Mouse (Mus musculus): ENCODE results near the gene Slc5a10. TPM values are rescaled to one million over a fixed set of nuclear protein-coding genes. Genes with fewer than 3 reads are reported as not detected.

Slc5a10 gene
- total RNA-seq, 2 experiments from 2014 or later, result not detected

DNA sequence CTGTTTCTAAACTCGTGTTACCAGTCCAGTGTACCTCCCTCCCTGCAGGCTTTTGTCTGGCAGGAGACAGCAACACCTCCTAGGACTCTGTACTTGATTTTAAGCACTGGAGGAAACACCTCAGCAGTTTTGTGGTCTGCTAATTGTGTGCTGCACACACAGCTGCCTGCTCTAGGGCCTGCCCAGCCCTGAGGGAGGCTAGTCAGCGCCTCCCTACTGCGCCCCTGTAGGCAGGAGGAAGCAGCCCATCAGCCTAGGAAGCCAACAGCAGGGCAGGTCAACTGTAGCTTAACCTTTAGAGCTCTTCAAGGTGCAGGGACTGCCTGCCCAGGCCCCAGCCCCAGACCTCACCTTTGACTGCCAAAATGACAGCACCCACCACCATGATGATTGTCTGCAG, 11.7 kb downstream of the Slc5a10 start:
- intact Hi-C loops (cut with DNase I), result no loop called here
- DNase-seq, result no peak

DNA sequence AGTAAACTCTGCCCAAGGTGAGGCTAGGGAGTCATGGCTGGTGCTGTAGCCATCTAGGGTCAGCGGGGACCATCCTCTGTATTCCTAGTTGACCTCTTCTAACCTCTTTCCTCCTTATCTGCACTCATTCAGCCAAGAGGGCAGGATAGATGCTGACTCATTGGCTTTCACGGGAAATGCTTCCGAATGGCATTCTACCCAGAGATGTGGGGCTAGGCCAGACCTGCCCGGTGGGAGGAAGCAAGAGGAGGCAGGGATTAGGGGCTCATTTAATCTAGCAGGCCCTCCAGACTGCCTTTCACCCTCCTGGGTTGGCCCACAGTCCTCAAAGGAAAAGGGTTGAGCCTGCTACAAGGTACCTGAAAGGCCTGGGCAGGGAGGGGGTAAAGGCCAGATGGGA, 14.4 kb downstream of the Slc5a10 start:
- intact Hi-C loops (cut with DNase I), result no loop called here
- no peak for DNase-seq

DNA sequence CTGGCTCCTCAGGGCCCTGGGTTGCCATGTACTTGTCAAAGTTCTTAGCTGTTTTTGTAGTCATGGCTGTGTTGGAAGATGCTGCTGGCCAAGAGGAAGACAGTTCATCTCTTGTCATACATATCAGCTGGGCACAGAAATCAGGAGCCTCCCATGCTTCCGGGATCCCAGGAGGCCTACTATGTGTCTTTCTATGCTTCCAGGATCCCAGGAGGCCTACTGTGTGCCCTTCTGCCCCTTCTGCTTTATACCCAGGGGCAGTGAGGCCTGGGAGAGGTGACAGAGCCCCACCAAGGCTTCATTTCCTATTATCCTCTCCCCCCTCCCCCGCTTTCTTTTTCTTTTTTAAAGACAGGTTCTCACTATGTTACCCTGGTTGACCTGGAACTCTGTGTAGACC, 15.0 kb downstream of the Slc5a10 start:
- intact Hi-C loops (cut with DNase I), result no loop called here
- no peak for DNase-seq

DNA sequence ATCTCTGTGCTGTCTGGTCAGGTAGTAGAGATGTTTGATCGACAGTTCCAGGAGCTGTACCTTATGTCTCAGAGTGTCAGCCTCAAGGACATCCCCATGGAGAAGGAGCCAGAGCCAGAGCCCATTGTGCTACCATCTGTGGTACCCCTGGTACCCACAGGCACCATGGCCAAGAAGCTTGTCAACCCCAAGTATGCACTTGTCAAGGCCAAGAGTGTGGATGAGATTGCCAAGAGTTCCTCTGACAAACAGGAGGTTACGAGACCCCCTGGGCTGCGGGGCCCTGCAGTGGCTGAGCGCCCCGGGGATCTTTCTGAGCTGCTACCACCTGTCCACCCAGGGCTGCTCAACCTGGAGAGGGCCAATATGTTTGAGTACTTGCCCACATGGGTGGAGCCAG, 18.1 kb downstream of the Slc5a10 start:
- intact Hi-C loops (cut with DNase I), result no loop called here
- no peak for DNase-seq

DNA sequence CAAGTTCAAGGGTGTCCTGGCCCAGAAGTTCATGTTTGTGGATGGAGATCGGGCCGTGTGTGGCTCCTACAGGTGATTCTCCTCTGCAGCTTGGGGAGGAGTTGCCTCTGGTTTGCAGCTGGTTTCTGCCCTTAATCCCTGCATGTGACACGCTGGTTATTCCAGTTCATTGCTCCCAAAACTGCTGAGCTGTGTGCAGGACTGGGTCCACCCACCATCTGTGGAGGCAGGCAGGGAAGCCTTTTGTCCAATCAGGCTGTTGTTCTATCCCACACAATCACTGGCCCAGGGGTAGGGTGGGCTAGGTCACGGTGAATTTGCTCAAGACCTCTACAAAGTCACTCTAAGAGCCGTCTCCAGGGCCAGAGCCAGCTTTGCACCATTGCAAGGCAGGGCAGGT, 18.9 kb downstream of the Slc5a10 start:
- no peak for DNase-seq
- intact Hi-C loops (cut with DNase I), result no loop called here

DNA sequence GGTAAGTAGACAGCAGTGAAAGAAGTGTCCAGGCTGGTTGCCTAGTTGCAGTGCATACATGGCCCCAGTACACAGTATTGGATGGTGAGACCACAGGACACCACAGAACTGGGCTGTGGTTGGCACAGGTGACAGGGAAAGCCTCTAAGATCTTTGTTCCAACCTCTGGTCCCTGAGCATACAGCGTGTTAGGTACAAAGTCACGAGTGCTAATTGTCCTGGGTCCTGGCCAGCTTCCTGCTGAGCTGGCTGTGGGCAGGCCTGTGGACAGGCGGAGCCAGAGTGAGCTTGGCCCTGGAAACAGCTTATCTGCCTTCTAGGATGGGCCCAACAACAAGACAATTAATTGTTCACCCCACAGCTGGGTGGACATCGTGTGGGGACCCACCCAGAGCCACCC, 20.7 kb downstream of the Slc5a10 start:
- peak; percentile 29 to 38 for DNase-seq
- intact Hi-C loops (cut with DNase I), result no loop called here

DNA sequence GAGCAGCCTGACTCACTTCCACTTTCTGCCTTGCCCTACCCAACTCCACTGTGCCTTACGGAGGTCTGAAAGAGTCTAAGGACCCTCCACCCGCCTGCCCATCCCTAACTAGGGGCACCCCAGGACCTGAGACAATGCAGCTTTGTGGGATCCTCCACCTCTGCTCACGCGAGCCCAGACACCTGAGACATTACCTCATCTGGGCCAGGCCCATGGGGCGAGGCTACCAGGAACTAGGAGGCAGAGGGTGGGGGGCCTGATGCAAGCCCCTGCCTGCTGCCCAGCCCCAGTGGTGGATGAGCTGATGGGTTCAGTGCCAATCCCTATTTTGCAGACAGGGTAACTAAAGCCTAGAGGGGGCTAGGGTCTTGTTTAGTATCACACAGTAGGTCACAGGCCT, 21.2 kb downstream of the Slc5a10 start:
- DNase-seq, result no peak
- intact Hi-C loops (cut with DNase I), result no loop called here

DNA sequence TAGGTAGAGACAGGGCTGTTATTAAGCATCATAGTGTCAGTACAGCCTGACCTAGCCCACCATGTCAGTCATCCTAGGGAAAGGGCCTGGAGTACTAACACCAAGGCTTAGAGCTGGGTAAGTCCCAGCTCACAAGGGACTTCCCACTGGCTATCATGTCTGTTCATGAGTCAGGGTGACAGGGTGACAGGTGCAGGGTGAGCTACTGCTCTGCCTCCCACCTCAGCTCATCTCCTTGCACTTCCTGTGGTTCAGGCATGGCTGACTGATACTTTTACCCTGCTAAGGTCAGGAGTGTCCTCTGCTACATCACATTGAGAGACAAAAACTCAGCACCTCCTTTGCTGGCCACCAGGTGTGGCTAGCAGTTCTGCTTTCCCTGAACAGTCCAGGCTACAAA, 21.8 kb downstream of the Slc5a10 start:
- DNase-seq, result no peak
- intact Hi-C loops (cut with DNase I), result no loop called here

DNA sequence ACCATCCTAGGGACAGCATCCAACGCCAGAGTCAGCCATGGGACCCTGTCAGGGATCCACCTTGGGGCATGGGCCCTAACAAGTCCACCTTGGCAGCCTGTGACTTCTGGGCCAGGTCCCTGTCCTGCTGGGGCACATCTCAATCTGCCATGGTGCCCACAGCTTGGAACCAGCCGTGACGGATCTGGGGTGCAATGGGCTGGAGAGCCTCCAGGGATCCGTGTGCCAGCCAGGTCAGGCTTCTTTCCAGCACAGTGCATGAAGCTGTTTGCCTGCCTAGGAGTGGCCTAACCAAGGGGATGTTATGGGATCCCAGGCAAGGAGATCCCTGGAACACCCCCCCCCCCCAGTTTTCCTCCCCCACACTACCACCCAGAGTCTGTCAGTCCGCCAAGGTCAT, 27.6 kb downstream of the Slc5a10 start:
- no peak for DNase-seq
- intact Hi-C loops (cut with DNase I), result no loop called here

DNA sequence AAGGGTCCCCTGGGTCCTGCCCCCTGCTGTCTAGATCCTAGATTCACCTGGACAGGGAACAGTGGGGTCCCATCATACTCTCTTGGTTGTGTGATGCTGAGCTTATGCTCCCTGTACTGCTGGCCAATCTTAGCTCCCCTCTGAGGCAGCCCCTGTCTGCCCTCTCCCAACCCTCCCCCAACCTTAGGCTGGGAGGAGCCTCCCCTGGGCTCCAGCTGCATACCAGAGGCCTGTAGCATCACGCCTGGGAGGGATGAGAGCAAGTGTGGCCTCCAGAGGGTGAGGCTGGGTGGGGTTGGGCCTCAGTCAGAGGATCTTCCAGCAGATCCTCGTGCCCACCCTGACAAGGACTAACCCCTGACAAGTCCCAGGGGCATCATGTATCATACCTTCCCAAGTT, 33.0 kb downstream of the Slc5a10 start:
- intact Hi-C loops (cut with DNase I), result no loop called here
- no peak for DNase-seq

DNA sequence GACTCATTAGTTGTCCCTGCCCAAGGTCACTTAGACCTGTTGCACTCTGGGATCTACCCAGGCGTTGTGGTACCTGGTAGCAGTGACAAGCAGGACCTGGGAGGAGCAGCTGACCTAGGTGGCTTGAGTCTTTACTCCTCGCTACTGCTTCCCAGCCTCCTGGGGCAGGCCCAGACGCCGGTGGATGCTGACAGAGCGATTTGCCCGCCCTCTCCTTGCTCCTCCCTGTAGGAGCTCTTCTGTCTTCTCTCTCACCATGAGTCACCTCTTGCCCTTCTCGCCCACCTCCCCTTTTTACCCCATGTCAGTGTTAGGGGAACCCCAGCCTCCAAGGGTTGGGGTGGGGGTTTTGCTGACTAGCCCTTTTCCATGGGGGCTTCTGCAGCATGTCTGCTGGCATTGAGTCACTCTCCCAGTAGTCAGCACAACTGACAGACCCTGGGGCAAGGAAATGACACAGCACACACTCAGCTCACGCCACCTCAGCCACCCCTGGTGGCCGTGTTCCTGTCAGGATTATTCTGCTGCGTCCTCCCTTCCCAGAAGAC, 33.6 kb downstream of the Slc5a10 start:
- intact Hi-C loops (cut with DNase I), result no loop called here
- no peak for DNase-seq

DNA sequence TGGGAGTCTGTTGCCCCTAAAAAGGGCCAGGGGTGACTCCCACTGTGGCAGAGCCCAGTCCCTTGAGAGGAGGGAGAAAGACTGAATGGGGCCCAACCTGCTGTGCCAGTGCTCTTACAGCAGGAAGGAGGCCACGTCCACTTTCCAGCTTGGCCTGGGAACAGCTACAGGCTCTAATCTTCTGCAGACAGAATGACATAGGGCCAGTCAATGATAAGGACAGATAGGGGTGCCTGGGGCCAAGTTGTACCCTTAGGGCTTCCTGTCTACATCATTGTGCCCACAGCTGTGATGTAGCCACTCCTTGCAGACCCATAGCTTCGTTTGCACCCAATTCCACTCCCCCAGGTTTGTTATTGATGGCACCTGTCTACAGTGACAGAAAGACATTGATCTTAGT, 34.5 kb downstream of the Slc5a10 start:
- no peak for DNase-seq
- intact Hi-C loops (cut with DNase I), result no loop called here

DNA sequence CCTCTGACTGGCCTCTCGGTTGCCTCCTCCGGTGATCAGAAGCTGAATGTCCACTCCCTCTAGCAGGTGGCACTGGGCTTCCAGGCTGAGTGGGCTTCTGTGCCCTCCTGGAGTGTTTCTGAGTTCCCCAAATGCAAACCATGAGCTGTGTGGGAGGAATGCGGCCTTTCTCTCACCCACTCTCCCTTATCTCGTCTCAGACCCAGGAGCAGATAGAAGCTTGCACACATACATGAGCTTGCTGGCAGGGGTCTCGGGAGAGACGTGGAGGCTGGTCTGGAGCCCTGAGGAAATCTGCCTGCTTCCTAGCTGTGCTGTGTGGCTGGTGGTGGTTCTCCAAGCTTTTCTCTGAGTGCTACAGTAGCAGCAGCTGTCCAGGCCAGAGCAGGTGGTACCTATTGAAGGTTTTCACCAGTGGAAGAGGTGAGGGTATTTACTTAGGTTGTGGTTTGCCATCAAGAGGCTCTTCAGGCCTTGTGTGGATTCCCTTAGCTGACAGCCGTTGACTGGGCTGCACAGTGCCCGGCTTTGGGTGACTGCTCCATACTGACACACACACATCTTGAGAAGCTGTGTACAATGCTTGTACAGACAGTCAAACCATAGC, 35.4 kb downstream of the Slc5a10 start:
- no peak for DNase-seq
- intact Hi-C loops (cut with DNase I), result no loop called here

DNA sequence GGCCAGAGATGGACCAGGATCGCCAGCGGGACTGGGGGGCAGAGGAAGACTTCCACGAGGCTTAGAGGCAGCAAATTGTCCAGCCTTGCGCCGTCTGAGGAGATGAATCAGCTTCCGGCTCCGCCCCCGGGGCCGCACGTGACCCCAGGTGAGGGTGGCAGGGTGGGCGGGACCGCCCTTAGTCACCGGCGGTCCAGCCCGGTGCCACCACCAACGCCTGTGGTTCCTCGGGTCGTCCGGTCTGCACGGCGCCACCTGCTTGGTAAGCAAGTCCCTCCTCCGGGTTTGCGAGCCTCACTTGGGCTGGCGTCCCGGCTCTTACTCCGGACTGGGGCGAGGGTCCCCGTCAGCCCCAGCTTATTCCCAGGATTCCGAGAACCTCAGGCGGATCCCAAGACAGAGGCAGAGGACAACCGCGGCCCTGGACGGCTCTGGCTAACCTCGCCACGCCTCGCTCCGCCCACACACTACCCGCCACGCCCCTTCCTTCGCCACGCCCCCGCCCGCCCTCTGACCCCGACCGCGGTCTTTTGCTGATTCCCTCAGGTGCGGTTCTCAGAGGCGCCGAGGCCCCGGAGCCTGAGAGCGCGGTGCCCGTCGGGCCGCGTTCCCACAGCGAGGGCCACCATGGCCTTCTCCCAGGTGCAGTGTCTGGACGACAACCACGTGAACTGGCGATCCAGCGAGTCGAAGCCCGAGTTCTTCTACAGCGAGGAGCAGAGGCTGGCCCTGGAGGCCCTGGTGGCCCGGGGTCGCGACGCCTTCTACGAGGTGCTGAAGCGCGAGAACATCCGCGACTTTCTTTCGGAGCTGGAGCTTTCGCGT, 36.5 kb downstream of the Slc5a10 start, which contains the start of gene Fam83g:
Fam83g (plus strand) TSS at position 185 of the 825 bp plus-strand sequence.
- peak; percentile 53 to 61 for DNase-seq

DNA sequence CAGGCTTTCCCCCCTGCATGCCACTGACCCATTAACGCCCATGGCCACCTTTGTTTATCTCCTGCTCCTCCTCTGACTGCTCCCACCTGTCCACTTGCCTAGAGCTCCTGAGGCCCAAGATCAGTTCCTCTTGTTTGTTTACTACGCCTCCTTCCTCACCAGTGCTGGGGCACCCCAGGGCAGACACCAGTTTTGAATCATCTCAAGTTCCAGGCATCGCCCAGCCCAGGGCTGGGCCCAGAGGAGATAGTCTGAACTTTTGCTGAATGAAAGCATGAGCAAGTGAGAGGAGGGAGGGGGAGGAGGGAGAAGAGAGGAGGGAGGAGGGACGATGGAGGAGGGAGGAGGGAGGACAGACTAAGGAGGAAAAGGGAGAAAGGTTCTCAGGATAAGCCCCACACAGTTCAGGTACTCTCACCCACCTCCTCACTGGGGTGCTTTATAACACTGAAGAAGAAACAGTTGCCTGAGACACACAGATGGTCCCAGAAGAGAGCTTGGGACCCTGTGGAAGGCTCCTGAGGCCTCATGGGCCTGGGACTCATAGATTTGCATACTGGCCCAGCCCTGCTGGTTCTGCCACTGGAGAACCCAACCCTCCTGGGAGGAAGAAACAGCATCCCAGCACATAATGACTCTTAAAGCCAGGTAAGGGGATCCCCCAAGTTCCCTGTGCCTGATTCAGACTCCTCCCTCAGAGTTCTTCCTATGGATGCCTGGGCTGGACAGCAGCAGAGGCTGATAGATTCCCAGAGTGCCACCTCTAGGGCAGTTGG, 41.3 kb downstream of the Slc5a10 start:
- DNase-seq, result no peak
- intact Hi-C loops (cut with DNase I), result loop anchor here (5.0 kb wide), 1 partner anchor 42 kb away; no protein-coding TSS in a partner anchor

More for the DNA sequence above, 36.5 kb downstream of the Slc5a10 start, which contains the start of gene Fam83g:
- intact Hi-C loops (cut with DNase I), result no loop called here

DNA sequence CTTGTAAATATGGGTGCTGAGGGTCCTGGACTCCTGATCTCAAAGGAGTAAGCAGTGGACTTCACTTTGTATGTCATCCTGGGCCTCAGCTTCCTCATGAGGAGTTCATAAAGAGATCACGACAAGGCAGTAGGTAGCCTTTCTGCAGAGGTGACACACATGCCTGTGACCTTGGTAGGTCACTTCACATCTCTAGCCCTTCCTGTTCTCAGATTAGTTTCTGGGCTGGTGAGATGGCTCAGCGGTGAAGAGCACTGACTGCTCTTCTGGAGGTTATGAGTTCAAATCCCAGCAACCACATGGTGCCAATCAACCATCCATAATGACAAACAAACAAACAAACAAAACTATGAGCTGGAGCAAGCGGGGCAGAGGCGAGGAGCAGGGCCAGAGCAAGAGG, 42.9 kb downstream of the Slc5a10 start:
- intact Hi-C loops (cut with DNase I), result loop anchor here (5.0 kb wide), 1 partner anchor 40 kb away; no protein-coding TSS in a partner anchor
- DNase-seq, result no peak

DNA sequence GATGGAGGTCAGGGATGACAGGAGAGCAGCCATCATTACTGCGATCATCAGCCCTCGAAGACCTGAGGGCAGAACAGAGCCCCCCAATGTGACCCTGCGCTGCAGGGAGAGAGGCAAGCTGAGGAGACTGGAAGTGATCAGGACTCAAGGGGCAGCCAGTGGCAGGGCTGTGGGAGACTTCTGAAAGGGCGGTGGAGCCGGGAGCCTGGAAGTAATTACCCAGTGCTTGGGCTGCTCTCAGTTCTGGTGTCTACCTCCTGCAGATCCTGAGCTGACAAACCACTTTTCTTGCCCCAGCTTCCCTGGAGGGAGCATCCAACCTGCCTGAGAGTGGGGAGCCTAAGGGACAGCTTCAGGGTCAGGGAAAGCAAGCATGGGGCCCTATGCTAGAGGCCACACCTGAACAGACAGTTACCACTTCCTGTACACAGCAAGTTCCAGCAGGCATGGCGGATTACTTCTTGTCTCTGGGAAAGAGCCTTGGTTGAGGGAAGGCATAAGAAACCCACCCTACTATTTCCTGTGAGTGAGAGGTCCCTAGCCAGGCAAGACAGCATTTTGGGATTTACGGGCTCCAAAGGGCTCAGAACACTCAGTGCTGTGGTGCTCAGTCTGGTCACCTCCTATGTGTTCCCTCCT, 44.3 kb downstream of the Slc5a10 start:
- intact Hi-C loops (cut with DNase I), result loop anchor here (5.0 kb wide), 1 partner anchor 39 kb away; no protein-coding TSS in a partner anchor

DNA sequence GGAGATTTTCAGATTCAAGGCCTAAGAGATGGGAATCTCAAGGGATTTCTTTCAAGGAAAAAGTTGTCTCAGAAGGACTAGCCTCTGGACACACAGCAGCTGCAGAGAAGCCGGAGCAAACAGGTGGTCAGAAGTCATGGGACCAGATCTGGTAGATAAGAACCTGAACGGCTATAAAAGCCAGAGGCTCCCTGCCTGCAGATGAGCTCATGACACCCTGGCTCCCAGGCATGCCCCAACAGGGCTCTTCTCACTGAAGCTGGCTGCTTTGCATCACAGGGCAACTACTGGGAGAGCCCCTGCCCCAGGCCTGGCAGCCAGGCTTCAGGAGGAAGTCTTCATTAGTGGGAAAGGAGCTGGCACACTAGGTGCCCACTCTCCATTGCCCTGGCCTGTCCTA, 45.3 kb downstream of the Slc5a10 start:
- intact Hi-C loops (cut with DNase I), result loop anchor here (5.0 kb wide), 1 partner anchor 38 kb away; no protein-coding TSS in a partner anchor

More for the DNA sequence above, 44.3 kb downstream of the Slc5a10 start:
- DNase-seq, result no peak

DNA sequence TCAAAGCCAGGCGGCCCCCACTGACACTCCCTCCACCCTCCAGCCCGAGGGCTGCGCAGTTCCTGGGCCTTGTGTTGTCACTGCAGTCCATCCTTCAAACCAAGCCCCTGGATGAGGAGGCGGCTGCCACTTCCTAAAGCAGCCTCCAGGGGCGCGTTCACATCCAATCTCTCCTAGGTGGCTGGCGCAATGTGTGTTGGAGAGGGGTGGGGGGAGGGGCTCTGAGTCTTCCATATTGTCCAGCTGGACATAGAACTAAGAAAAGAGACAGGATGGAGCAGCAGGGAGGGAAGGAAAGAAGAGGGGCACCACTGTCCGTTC, 45.8 kb downstream of the Slc5a10 start:
- intact Hi-C loops (cut with DNase I), result loop anchor here (5.0 kb wide), 1 partner anchor 37 kb away; no protein-coding TSS in a partner anchor
- DNase-seq, result no peak

More for the DNA sequence above, 45.3 kb downstream of the Slc5a10 start:
- DNase-seq, result no peak

DNA sequence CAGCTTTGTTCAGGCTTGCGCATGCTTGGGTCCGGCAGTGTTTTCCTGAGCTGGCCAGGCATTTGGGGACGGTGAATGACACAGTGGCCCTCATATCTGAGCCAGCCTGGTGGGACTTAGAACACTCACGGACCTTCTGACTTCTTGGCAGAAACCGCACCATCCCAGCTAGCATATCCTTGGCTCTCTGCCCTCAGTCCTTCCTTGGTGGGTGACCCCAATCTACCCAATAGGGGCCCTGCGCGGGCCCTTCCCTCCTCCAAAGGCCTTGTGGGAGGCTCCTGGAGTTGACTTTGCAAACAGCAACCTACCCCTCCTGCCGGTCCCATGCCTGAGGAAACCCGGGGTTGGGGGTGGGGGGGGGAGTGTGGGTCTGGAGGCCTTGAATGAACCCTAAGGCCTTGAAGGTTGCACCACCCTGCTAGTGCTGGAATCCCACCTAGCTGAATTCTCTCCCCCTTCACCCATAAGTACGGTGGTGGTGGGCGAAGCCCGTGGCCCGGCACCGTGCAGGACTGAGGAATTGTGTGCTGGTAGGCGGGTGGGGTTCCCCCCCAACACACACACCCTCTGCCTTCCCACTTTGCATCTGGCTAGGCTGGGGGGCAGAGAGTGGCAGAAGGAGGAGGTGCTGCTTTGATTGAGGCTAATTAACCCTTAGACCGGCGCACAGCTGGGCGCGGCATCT, 46.3 kb downstream of the Slc5a10 start:
- intact Hi-C loops (cut with DNase I), result no loop called here

More for the DNA sequence above, 46.3 kb downstream of the Slc5a10 start:
- DNase-seq, result no peak

Data from heart, postnatal 36 days (tissue).